Mouse (Mus musculus) neutrophil, adult 5-6 weeks (primary cell): ENCODE results near the gene Pde4b. TPM values are rescaled to one million over a fixed set of nuclear protein-coding genes. Genes with fewer than 3 reads are reported as not detected.
A peak's percentile ranks its signal among the peaks of the same experiment; 100 is the strongest.
"Not testable (repeated sequence)": the region's sequence is repeated elsewhere in the genome, so short reads cannot be mapped to it uniquely, and the experiment has no call there.

ENCODE experiments used
- ATAC-seq: fragments of 151-379, 151-347 bp; 2 replicates; pipeline ENCODE4 v1.8.0; 2017; ENCODE audit warnings: mild to moderate bottlenecking, moderate TSS enrichment; ENCODE audit not compliant: insufficient number of reproducible peaks, poor library complexity, low FRiP score, severe bottlenecking; ENCODE audit errors: extremely low read depth
- total RNA-seq: library from RNA; stranded (forward); fragments of 200-1000 nt; gene quantifications from 2 replicates; pipeline ENCODE4 v1.2.3, GENCODE M21; 2017

The Pde4b gene
- total RNA-seq, 1 experiment from 2014 or later, result 238 TPM

- no peak for ATAC-seq
Measured at GRCm38 (mm10) chr4:102492911-102493310, 405.6 kb downstream of the Pde4b start.

- peak; percentile 89 for ATAC-seq
Measured at GRCm38 (mm10) chr4:102493342-102494128, 406.2 kb downstream of the Pde4b start.

- ATAC-seq, result not testable (repeated sequence)
Measured at GRCm38 (mm10) chr4:102494203-102494602, 406.9 kb downstream of the Pde4b start.

- ATAC-seq, result no peak
Measured at GRCm38 (mm10) chr4:102495001-102495400, 407.7 kb downstream of the Pde4b start.

- ATAC-seq, result no peak
Measured at GRCm38 (mm10) chr4:102495474-102495873, 408.1 kb downstream of the Pde4b start.

- ATAC-seq, result no peak
Measured at GRCm38 (mm10) chr4:102496269-102497177, 409.2 kb downstream of the Pde4b start.

GRCm38 (mm10) chr4:102497221-102497620 is 409.9 kb downstream of the Pde4b start:
- no peak for ATAC-seq

GRCm38 (mm10) chr4:102498169-102498919 is 411.0 kb downstream of the Pde4b start:
- no peak for ATAC-seq

GRCm38 (mm10) chr4:102498920-102499316 is 411.6 kb downstream of the Pde4b start:
- ATAC-seq, result 0 out of 2 replicates have a peak, but pooled peaks have one; percentile 31

- no peak for ATAC-seq
Measured at GRCm38 (mm10) chr4:102505714-102506113, 418.4 kb downstream of the Pde4b start.

GRCm38 (mm10) chr4:102506376-102507280 is 419.3 kb downstream of the Pde4b start:
- peak; percentile 68 for ATAC-seq

- ATAC-seq, result no peak
Measured at GRCm38 (mm10) chr4:102507344-102507743, 420.0 kb downstream of the Pde4b start.

- no peak for ATAC-seq
Measured at GRCm38 (mm10) chr4:102507753-102508152, 420.4 kb downstream of the Pde4b start.

GRCm38 (mm10) chr4:102510061-102510460 is 422.7 kb downstream of the Pde4b start:
- ATAC-seq, result no peak

- ATAC-seq, result peak; percentile 68
Measured at GRCm38 (mm10) chr4:102510939-102511391, 423.6 kb downstream of the Pde4b start.

GRCm38 (mm10) chr4:102511511-102511910 is 424.2 kb downstream of the Pde4b start:
- no peak for ATAC-seq

GRCm38 (mm10) chr4:102512940-102513339 is 425.6 kb downstream of the Pde4b start:
- ATAC-seq, result no peak

GRCm38 (mm10) chr4:102513514-102513913 is 426.2 kb downstream of the Pde4b start:
- no peak for ATAC-seq
